Mouse (Mus musculus) R1 (cell line): Measurements from ENCODE around the gene Commd8.

Experiments used
- DNase-seq: peaks from one replicate; pipeline ENCODE4 v3.0.0-alpha.2; 2018; ENCODE audit warnings: low read depth, low spot score

The Commd8 gene

DNA sequence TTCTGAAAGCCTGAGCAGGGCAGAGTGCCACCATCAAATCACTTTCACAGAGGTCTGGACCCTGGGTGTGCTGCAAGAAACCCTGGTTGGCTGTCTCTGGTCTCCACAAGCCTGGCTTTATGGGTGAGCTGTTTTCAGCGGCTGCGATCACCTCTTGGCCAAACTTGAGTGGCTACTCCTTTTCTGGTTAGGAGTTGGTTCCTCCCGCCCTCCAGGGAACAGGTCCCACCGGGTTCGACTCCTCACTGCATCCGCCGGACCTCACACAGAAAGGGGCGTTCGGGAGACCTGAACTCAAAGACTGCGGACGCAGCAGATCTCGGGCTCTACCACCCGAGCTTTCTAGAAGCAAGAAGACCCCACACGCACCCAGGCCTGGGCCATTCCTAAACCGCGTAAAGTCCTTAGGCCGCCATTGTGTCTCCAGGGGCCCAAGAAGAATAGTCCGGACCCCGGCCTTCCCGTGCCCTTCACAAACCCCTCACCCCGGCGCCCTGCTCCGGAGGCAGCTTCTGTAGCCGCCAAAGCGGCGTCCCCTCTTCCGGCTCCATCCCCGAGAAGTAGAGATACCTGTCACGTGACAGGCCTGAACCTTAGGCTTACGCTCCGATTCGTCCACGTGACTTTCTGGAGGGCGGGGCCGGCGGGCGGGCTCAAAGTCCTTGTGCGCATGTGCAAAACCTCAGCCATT, at the start of gene Commd8:
Gene Commd8 (minus strand): TSS at position 596 of the 691 bp plus-strand sequence.
- DNase-seq = peak; percentile 95

DNA sequence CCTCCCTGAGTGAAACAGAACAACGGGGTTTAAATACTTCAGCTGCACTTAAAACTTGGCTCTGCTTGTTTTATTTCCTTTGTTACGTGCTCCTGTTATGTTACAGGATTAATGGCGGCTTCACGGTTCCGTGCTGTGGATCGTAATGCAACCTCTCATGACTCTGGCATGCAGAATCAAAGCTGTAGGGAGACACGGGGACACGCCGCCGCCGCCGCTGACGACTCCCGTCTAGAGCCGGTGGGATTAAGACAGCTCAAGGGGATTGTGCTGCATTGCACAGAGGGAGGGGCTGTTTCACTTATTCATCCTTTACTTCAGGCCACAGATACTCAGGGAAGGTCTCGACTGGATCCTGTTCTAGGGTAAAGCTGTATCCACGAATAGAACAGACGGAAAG, 43.8 kb upstream of the Commd8 start:
- no peak for DNase-seq

DNA sequence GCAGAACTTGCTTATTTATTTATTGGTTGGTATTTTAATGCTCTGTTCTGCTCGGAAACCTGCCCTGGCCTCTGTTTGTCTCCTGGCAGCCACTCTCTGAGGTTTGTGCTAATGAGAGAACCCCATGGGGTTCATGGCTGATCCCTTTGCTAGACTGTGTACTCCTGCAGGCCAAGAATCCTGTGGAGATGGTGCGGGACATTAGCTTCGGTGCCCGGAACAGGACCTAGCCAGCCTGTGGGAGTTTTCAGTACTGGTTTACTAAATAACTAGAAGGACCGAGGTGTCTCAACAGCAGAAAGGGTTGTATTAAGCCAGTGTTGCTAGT, 42.8 kb upstream of the Commd8 start:
- peak; percentile 43 for DNase-seq

DNA sequence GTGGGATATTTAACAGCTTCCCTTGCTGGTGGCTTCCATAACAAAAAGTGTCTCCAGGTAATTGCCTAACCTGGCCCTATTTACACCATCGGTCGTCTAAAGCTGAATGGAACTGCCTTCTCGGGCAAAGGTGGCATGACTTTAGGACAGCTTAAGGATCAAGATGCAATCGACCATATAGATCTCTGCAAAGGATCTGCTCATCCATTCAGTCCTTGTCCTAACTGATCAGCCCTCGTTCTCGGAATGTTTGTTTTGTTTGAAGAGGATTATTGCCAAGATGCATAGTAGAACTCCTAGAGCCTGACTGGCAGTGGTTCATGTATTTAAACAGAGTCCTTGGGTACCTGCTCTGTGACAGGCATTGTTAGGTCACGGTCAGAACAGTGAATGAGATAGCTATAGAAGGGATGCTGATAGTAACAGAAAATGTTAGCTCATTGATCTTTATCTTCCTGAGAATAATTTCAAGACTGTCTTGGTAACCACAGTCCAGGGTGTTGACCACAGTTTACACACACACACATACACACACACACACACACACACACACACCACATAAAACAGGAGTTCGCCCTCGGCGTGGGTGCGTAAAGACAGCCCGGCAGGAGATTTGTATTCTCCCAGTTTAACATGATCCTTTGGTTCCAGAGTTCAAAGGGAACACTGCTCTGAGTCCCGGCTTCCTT, 42.3 kb upstream of the Commd8 start:
- DNase-seq = no peak

DNA sequence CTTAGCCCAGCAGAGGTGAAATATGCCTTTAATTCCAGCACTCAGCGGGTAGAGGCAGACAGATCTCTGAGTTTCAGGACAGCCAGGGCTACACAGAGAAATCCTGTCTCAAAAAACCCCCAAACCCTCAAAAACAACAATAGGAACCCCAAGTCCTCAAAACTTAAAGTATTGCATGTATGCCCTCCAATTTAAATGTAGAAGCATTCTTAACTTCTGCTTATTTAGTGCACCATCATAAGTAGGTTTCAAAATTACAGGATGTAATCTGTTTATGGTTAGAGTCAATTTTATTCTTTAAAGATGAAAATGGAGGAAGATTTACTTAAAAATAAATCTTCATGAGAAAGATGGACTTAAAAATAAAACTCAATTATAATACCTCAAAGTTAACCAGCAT, 40.5 kb upstream of the Commd8 start:
- no peak for DNase-seq

DNA sequence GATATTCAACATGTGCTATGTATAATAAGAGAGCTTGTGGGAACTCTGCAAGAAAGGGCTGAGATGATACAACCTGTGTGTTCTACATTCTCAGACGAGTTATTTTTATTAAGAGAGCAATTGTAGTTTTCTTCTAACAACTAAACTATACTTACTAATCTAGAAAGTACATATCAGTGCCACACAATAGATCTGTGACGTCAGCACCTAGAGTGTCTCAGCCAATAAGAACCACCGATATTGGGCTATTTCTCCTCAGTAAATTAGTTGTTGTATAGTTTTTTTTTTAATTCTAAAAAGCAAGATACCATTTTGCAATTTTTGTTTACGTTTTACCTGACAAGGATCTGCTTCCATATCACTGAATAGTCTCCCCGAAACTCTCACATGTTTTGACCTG, 37.3 kb upstream of the Commd8 start:
- DNase-seq = no peak

DNA sequence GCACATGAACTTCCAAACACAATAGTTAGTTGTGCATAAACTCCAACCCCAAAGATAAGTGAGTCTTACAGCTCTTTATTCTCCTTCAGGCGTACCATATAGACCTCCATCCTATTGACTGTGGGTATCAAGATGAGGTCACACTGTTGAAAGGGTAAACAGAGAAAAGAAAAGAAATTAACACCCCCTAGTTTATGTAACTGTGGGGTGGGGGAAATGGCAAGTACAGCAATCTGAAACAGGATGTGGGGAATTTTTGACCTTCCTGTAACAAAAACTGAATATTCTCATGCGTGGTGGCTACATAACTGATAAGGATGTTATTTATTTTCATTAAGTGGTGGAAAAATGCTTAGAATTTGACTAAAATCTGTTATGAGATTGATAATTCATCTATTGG, 36.5 kb upstream of the Commd8 start:
- DNase-seq = no peak

DNA sequence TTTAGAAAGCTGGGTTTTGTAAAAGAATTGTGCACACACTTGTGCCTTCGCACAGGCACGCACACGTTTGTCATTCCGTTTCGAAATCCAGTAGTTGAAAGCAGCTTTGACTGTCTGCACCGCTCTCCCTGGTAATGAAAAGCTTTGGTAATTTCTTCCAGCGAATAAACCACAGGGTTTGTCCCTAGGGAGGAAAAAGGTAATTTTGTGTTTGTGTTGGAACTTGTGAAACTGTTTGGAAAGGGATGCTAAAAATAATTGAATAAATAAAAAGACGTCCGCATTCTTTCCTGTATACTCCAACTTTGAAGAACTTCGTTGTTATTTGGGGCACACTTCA, 35.7 kb upstream of the Commd8 start:
- no peak for DNase-seq

DNA sequence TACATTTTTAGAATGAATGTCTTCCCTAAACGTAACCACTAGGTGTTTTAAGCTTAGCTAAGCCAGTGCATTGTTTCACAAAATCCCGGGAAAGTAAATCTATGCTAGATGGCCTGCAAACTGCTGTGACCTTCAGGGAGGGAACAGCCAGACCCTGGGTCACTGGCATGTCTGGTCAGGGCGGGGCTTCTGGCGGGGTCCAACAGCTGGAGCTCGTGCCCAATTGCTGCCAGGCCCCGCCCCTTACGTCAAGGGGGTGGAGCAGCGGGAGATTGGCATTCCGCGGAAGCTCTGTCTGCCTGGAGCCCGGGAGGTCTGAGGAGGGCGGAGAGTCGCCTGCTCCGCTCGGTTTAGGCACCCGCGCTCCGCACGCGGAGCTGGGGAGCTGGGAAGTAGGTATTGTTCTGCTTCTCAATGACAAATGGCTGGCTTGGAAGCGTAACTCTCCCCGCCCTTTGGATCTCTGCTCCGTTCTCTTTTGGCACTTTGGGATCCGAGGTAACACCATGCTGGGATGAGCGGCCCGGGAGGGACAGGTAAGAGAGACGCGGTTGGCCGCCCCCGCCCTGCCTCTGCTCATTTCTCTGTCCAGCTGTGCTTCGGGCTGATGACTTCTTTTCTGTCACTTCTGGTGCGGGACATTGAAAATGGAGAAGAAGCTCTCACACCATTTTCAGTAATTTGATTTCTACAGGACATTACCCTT, 35.2 kb upstream of the Commd8 start:
- peak; percentile 96 for DNase-seq

DNA sequence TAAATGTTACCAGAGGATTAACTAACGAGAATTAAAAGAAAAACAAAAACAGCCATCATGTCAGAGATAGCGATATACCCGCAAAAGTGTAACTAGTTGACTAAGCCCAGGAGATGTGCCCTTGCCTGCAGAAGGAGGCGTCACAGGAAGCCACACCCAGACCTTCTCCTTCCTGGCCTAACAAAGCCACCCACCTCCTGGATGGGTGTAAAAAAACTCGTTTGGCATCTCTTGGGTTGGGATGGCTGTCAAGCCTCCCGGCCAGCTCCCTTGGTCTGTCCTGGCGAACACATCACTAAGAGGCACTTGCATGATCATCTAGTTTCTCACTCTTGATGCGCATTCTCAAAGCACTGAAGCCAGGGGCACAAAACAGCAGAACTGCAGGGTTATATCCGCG, 34.0 kb upstream of the Commd8 start:
- peak; percentile 84 for DNase-seq

DNA sequence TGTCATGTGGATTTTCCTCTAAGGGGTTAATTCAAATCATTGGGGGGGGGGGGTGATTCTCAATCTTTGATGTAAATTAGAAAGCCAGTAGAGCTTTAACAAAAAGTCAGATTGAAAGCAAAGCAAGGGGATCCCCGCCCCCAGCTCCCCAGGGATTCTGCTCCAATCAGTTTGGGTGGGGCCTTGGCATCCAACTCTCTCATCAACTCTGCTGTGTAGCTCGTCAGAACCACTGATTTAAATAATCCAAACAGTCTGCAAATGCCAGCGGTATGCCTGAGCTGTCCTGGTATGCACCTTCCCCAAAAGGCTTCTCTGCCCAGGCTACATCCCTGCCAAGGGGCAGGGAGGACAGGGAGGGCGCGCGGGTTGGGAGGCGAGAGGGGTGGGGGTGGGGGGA, 33.6 kb upstream of the Commd8 start:
- peak; percentile 86 for DNase-seq

DNA sequence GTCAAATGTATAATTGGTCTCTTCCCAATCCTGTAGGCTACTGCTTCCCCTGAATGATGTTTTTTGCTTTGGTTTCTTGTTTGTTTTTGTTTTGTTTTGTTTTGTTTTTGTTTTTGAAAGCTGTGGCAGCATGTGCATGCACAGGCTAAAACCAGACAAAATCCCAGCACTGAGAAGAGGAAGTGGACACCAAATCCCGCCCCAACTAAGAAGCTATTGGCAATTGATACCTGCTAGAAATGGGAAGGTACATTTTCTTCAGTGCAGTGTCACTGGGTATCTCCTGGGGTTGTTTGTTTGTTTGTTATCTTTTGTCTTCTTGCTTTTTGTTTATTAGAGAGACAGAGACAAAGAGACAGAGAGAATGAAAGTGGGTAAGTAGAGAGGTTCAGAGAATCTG, 27.5 kb upstream of the Commd8 start:
- no peak for DNase-seq

DNA sequence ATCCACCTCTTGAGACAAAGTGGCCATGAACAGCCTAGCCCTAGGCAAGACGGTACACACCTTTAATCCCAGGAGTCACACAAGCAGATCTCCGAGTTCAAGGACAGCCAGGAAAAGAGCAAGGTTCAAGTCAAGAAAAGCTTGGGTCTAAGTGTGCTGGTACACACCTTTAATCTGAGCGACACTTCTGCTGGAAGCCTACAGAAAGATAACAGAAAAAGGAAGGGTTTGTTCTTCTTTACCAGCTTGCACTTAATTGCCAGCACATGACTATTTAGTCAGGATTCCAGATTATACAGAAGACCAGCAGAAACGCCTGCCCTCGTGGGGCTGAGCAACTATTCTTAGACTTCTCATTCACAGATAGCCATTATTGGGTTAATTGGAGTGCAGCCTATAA, 23.9 kb upstream of the Commd8 start:
- DNase-seq = no peak

DNA sequence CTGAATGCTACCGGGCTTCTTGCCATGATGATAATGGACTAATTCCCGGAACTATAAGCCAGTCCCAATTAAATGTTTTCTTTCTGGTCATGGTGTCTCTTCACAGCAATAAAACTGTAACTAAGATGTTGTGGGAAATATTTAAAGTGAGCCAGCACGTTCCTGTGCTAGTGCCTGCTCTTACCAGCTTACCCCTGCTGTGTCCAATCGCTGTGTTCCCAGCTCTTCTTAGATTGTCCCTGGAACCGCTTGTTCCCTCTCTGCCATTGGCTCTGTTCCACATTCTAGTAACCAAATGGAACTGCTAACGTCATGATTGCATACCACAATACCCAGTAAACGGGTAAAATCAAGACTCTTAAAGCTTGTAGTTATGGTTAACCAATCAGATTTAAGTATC, 23.2 kb upstream of the Commd8 start:
- no peak for DNase-seq

DNA sequence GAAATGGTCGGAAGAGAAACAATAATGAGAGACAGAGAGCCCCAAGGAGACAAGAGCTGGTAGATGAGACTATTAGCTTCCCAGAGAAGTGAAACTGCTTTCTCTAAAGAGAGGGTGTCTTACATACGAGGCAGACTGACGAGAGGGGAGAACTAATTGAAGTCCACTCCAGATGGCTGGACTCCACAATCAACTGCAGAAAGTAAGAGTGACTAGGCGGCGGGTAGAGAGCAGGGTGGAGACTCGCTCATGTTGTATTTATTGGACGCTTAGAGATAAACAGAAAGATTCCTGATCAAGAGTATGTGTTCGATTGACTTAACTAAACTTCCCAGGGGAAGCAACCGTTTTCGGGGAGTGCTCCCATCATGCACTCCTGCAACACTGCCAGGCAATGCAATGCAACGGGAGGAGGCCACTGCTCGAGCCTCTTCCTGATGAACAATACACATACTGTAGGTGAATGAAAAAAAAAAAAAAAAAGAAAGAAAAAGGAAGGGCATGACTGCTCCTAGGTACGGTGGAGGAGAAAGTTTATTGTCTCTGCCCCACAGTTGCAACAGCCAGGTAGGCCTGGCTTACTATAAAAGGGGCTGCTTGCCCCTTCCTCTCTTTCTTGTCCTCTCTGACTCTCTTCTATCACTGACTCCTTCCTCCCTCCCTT, 16.6 kb upstream of the Commd8 start:
- no peak for DNase-seq

DNA sequence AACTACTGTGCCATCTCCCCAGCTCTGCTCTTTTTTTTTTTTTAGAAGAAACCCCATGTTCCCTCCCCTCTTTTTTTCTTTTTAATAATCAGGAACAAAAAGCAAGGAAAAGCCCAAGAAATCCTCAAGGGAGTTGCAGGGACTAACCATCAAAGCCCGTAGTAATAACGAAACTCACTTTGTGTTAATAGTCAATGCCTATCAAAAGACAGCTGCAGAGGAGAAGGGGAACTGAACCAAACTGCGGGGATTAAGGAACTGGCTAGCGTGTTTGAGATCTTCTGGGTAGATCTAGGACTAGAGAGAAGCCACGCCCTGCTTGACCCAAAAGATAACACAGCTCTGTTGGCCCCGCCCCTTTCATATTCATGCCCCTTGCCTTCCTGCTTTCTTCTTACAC, 15.9 kb upstream of the Commd8 start:
- no peak for DNase-seq

DNA sequence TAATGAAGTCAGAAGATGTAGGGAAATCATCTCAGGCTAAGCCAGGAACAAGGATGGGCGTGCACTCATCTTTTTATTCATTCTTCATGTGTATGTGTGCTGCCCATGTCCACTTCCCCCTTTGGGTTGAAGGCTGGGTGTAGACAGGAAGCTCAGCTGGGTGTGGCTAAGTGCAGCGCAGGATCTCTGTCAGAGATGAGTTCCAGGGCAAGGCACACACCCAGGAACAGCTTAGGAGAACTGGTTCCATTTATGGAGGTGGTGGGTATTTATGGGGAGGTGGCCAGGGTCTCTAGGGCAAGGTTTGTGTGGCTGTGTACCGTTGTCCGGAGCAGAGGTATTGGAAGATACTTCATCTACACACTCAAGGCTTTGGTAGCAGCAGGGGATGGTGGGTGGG, 14.8 kb upstream of the Commd8 start:
- DNase-seq = no peak

DNA sequence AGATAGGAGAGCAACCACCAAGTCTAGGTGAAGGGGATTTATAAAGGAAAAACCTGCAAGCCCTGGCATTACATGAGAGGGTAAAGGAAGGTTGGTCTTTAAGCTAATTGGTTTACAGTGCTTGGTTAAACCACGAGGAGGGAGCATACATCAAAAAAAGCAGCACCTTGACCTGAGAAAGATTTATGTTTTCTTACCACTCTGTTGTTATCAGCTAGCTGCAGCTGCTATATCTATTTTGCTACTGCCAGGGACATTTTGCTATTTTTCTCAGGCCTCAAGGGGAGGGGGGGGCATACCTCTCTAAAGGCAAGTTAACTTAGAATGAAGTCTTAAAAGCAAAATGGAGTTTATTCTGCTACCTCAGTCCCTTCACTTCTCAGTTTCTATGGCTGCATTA, 13.2 kb upstream of the Commd8 start:
- DNase-seq = no peak

DNA sequence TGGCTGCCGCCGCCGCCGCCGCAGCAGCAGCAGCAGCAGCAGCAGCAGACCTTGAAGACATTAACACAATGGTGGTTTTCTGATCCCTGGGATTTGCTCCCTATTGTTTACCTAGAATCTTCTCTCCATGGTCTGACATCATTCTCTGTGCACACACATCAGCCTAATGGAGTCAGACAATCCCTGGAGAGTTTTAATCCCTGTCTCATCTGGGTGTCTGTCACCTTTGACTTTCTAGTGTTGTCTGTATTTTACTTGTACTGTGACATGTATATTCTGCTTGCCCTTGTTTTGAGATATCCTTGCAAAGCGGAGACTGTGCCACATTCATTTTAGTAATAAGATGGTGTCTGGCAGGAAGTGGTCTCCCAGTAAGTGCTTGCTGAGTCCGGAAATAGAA, 7.5 kb upstream of the Commd8 start:
- peak; percentile 35 for DNase-seq

DNA sequence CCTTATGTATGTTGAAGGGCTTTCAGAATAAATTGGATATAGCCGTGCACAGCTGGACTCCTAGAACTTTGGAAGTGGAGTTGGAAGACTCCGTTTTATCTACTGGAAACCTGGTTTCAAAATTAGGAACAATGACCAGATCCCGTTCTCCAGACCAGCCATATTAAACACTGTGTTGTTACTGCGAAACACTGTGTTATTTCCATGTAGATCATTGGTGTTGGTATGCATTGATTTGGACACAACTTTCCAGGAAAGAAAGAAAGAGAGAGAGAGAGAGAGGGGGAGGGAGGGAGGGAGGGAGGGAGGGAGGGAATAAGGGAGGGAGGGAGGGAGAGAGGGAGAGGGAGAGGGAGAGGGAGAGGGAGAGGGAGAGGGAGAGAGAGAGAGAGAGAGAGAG, 7.1 kb upstream of the Commd8 start:
- DNase-seq = no peak

DNA sequence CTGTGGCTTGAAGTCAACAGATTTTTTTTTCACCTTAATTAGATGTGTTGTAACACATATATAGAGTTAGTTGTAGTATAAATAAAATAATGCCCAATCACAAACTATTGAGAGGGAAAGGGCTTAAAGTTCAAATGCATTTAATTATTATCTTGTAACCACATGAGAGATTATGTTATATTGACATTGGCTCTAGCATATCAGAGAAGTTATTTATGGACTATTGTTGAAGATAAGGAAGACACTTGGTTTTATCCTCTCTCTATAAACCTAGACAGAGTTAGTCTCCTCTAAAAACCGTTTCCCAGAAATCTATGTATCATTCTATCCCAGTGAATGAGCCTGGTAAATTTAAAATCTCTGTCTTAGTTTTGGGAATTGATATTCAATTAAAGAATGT, 5.5 kb upstream of the Commd8 start:
- no peak for DNase-seq

DNA sequence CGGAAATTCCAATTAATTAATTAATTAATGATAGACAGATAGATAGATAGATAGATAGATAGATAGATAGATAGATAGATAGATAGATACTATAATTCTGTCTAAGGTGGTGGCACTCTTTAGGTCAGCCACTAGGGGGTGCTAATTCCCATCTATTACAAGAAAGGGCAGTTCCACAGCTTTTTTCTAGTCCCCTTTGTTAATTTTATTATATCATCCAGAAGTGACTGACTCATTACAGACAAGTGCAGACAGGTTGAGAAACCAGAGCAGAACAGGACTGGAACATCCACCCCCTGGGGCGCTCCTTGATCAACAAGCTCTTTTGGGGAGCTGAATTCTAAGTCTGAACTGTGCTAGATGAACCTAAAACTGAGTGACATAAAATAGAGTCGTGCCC, 4.7 kb upstream of the Commd8 start:
- DNase-seq = peak; percentile 59

DNA sequence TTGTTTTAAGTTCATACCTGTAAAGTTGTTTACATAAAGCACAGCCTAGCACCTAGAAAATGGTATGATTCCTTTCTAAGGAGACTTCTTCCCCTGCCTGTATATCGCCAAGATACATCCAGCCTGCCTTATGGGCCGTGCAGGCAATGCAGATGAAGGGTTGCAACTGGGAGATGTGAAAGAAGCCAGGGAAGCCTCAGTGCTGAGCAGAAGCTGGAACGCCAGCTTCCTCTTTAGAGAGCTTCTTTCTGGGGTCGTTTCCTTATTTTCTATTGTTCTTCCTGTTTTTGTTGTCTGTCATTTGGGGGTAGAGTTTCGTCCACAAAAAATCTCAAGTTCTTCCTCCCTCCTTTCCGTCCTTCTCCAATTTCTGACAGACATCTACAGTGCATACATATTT, 2.1 kb upstream of the Commd8 start:
- no peak for DNase-seq
